Mouse (Mus musculus): ENCODE data around the gene Coro2a.
"Not testable (repeated sequence)": the region's sequence is repeated elsewhere in the genome, so short reads cannot be mapped to it uniquely, and the experiment has no call there.

Gene Coro2a

GRCm38 (mm10) chr4:46601844-46602423 is at the start of gene Coro2a:
Gene Coro2a (minus strand): TSS chr4:46602202.
- DNase-seq, result peak; percentile 77 to 82

DNA sequence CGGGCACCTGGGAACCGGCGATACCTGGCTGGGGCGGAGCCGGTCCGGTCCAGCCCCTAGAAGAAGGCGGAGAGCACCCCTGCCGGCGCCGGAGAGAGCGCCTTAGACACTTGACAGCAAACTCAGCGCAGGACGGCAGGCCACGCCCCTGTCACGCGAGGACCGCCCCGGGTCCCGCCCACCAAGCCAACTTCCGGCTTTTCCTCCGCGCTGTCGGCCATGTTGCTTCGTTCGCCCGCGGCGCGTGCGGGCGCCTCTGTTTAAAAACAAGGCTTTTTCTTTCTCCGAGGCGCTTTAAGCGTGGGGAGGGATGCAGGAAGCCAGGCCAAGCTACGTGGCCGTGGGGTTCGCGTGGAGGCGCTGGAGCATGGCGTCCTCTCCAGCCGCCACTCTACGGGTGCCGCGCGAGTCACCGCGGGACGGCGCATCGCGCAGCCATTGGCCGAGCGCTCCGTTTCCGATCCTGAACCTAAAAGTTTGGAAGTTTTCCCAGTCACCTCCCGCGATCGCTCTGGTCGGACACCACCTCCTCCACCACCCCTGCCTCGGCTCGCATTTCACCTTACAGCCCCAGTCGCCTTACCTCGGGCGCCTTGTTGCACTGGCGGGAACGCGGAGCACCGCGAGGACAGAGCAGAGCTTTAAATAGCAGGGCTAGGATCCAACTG is 48.2 kb upstream of the Coro2a start, which contains the start of gene Tbc1d2:
Gene Tbc1d2, minus strand, starts transcription at position 124 of the 668 bp plus-strand sequence.
- DNase-seq, result peak; percentile 93 to 97

DNA sequence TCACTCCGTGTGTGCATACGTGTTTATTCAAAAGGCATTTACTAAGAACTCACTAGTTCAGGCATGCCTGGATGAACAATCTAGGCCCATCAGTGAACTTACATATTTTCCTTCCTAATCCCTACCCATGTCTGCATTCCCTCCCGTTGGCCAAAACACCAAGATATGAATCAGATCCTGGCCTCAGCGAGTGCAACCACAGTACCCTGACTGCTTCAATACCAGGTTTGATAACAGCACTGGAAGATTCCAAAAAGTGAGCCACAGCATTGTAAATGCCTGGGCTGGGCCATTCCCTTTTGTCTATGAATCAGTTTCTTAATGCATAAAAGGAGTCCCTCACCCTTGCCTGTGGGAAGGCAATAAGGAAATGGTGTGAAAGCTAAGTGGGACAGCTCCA is 47.2 kb upstream of the Coro2a start:
- DNase-seq, result no peak

GRCm38 (mm10) chr4:46643676-46644112 is 41.7 kb upstream of the Coro2a start:
- no peak for DNase-seq

DNA sequence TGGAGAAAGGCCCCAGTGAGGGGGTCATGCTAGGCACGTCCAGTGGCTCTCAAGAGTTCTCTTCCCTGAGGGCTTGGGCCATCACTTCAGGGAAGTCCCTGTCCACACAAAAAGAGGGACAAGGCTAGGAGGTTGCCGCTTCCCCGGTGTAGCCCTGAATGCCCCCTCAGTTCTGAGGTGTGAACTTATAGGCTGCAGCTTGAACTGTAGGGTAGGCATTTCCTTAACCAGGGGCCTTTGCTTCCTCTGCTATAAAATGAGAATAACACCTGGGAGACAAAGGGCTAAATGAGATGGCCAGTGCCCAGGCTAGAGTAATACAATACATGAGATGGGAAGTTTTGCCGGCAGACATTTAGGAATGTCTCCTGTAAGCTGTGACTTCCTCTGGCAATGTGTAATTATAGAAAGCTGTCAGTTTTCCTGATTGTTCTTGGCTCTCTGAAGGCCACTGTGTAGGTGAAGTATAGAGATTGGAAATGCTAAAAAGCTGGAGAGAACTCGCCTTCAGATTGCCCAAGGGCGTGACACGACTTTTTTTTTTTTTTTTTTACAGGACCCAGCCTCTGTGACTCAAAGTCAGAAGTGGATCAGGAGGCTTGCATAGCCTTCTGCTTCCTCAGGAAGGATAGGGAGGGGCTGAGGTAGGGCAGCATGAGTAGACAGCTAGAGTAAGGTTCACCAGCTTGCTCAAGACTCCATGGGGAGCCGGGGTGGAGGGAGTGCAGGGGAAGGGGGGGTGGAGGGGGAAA is 41.1 kb upstream of the Coro2a start:
- DNase-seq, result no peak

GRCm38 (mm10) chr4:46641283-46641682 is 39.3 kb upstream of the Coro2a start:
- no peak for DNase-seq

- no peak for DNase-seq
Measured at GRCm38 (mm10) chr4:46639866-46640265, 37.9 kb upstream of the Coro2a start.

DNA sequence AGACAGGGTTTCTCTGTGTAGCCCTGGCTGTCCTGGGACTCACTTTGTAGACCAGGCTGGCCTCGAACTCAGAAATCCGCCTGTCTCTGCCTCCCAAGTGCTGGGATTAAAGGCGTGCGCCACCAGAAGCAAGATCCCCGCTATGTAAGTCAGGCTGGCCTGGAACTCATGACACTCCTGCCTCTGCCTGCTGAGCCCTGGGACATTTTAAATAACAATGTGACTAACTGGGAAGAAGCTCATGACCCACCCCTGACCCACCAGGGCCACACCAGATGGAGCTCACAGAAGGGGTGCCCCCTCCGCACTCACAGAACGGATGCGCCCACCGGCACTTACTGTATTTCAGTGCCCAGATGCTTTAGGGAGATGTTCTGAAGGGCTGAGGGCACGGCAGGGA is 35.2 kb upstream of the Coro2a start:
- not testable (repeated sequence) for DNase-seq

DNA sequence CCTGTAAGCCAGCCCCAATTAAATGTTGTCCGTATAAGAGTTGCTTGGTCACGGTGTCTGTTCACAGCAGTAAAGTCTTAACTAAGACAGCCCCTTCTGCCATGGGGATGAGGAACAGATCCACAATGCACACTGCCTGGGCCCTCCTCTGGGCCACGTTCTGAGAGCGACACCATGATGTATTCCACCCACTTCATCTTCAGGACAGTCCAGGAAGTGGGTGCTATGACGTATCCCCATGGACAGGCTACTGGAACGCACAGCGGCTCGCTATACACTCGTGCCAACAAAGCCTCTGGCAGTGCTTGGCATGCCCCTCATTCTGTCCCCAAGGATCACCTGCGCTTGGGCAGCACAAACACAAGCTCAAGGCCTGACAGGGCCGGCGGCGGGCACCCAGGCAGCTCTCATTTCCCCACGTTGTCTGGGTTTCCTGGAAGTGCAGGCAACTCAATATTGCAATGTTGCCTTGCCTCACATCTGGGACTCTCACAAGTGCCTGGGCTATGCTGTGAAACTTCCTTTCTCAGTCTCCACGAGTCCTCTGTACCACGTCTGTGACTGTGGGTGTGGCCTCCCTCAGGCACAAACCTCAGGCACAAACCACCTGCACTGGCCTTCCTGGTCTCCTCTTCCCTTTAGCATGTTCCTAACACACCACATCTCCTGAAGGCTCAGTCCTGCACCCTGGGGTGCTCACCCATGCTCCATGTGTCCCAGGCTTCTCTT is 33.9 kb upstream of the Coro2a start:
- DNase-seq, result no peak

GRCm38 (mm10) chr4:46634881-46635280 is 32.9 kb upstream of the Coro2a start:
- no peak for DNase-seq

- not testable (repeated sequence) for DNase-seq
Measured at GRCm38 (mm10) chr4:46633565-46633964, 31.6 kb upstream of the Coro2a start.

DNA sequence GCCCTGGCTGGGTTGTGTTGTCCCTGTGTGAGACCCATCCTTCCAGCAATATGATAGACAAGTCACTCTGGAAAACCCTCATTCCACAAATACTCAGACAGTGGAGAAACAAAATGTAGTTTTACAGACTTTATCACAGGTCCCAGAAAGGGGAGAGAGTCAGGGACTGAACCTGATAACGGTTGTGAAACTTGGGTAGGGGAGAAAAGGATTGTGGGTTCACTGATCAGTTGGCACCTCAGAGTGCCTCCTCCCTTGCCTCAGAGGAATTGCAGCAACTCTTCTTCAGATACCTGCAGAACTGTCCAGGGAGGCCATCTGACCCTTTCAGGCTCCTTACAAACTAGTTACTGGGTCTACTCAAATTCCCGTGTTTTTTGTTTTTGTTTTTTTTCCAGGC is 30.5 kb upstream of the Coro2a start:
- DNase-seq, result no peak

DNA sequence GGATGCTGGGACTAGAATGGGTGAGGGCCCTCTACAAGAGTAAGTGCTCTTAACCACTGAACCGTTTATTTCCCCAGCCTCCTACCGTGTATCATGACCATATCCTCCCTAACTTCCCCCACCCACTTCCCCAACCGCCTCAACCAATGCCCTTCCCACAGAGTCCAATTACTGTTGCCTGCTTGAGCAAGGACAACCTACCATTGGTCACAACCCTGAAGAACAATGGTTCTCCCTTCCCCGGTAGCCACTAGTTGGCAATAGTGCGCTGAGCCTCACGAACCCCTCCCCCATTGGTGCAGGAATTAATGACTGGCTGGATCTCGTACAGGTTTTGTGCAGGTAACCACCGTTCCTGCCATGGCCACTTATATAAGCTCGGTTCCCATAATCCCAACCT is 28.4 kb upstream of the Coro2a start:
- DNase-seq, result no peak

GRCm38 (mm10) chr4:46628873-46629272 is 26.9 kb upstream of the Coro2a start:
- DNase-seq, result no peak

DNA sequence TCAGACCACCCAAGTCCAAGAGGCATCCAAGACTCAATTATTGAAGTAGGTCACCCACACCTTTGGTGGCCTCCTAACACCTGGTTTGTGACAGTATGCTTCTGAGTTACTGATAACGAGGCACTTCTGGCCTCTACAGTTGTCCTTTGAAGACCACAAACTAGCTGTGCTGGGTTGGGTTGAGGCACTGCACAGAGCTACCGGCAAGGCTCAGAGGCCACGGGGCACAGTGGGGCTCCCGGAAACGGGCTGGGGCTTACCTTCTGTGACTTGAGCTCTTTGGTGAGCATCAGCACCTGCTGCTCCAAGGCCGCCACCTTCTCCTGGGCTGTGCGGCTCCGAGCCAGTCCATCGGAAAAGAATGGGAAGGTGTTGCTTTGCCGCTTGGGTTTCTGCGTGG is 26.1 kb upstream of the Coro2a start:
- no peak for DNase-seq

- DNase-seq, result no peak
Measured at GRCm38 (mm10) chr4:46625101-46625500, 23.1 kb upstream of the Coro2a start.

DNA sequence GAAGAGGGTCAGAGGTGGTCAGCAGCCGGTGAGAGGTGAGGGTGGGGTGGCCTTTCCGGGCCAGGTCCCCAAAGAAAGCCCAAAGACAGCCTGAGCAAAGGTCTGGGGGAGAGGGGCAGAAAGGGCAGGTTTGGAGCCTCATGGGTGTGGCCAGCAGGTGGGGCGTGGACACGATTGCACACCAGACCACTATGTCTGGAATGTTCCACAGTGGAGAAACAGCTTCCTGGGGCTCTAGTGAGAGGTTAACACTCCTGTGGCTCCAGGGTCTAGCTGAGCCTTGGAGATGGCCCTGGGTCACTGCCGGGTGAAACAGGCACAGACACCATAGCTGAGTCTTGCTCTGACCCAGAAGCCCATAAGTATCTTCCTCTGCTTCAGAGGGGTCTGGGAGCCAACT is 21.0 kb upstream of the Coro2a start:
- DNase-seq, result no peak

DNA sequence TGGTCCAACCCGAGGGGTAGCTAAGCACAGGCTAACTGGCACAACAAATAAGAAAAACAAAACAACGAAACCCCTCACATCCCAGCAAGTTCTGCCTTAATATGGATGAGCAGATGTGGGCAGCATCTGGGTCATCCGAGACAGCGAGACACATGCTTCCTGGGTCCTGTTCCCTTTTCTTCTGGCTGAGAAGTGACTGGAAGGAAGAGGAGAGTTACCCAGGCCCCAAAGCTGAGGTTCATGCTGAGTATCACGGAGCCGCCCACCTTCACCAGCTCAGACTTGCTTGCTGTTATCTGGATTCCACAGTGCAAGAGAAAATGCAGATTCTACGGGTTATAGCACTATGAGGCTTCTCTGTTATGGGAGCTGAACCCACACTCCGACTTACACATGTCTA is 18.9 kb upstream of the Coro2a start:
- no peak for DNase-seq

DNA sequence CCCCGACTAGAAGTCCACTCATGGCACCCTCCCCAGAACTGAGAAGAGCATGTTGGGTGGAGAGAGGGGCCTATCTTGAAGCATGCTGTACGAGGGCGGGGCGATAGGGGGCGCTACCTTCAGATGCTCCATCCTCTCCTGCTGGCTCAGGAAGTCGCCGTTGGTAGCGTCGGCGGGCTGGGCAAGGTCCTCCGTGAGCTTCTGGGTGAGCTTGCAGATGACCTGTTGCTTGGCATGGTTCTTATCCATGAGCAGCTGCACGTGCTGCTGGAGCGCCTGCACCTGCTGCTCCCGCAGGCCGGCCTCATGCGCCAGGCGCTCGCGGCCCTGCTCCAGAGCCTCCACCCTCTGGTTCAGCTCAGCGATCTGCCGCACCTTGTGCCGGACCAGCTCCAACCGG is 18.3 kb upstream of the Coro2a start:
- DNase-seq, result no peak

DNA sequence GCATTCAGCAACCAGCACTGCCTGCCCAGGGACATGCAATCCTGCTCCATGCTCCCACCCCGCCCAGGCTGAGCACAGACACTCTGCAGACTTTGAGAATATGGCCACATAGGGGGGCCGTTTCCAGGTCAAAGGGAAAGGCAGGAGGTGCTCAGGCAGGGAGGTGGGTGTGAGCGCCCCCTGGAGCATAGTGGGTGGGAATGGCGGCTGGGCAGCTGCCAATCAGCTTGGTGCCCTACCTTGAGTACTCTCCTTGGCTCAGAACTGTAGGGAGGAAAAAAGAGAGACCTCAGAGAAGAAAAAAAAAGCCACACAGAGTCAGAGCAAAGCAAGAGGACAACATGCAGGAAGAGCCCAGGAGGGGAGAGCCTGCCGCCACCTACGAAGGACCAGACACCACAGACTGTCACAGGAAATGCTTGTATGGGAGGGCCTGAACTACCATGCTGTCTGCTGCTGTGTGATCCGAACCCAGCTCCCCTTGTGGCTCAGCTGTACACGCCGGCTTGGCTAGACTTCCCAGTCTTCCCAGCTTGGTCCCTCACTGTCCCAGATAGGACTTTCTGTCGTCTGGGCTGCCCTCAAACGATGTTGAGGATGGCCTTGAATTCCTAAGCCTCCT is 16.3 kb upstream of the Coro2a start:
- DNase-seq, result peak; percentile 43 to 47

- no peak for DNase-seq
Measured at GRCm38 (mm10) chr4:46617408-46617807, 15.4 kb upstream of the Coro2a start.

GRCm38 (mm10) chr4:46614641-46615040 is 12.6 kb upstream of the Coro2a start:
- no peak for DNase-seq

DNA sequence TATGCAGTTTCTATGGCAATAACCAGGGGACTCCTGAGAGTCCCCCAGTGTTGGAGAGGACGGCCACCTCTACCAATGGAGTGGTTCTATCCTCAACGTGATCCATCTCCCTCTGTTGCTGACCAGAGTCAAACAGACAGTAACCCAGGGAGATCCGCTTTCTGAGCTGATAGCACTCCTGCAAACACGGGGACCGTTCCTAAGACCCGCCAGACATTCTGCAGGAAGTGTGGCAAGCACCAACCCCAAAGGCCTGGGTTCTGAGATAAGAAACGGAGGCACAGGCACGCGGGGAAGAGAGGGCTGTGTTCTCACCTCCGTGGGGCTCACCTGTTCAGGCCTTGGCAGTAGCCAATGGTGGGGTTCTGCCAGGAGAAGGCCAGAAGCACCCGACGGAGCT is 11.6 kb upstream of the Coro2a start:
- DNase-seq, result no peak
